Mouse (Mus musculus): Measurements from ENCODE around the gene Ola1. TPM values are rescaled to one million over a fixed set of nuclear protein-coding genes. Genes with fewer than 3 reads are reported as not detected.

The Ola1 gene
- total and polyA plus RNA-seq, 3 experiments, result 114 to 182 (median 175) TPM

DNA sequence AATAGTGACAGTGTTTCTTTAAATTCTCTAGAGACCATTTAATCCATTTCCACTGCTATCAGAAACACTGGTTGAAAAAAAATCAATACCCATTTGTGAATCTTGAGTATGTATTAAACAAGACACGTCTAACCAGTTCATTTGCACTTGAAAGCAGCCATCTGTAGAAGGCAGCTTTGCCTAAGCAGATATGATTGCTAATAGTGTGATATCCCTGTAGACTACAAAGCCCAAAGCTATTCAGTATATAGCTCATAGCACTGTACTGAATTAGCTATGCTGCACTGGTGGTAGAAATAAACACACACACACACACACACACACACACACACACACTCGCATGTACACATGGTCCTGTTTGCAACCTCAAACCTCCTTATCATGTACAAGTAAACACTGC lies 123.4 kb downstream of the Ola1 start:
- TF ChIP-seq UBTF (IDR thresholded peaks at IDR 0.05; ENCODE audit: low read depth, low read length) (no peak), MYC (IDR thresholded peaks at IDR 0.05; ENCODE audit: low read depth, low read length) (no peak), CTCF (conservative IDR thresholded peaks at IDR 0.05 in 1 of 2, IDR thresholded peaks at IDR 0.05 in 1 of 2; ENCODE audit: low read depth in 2 of 2, low read length in 2 of 2) (no peak), RAD21 (IDR thresholded peaks at IDR 0.05; ENCODE audit: low read depth, low read length) (no peak), EP300 (IDR thresholded peaks at IDR 0.05; ENCODE audit: low read length) (no peak), ETS1 (conservative IDR thresholded peaks at IDR 0.05; ENCODE audit: low read depth, low read length) (no peak), TCF12 (IDR thresholded peaks at IDR 0.05; ENCODE audit: low read depth, low read length) (no peak)
- H3K27me3 ChIP-seq (replicated peaks), result no peaks in the 10 kb centered on the region
- peaks cover 0 to 22% of the 10 kb centered on the region in 2 experiments; a peak in 2 of 4 replicates for H3K4me1 ChIP-seq (ENCODE audit: control insufficient read depth in 1 of 2, insufficient read depth in 2 of 2)
- no peak overlapping the region for H3K4me3 ChIP-seq (replicated peaks in 1 of 3; ENCODE audit: low read depth in 2 of 3, low read length in 2 of 3, poor library complexity in 1 of 3)
- H3K9me3 ChIP-seq (replicated peaks; ENCODE audit: low read length), result no peaks in the 10 kb centered on the region
- no peak overlapping the region for H3K27ac ChIP-seq (ENCODE audit: insufficient read depth, low read depth)
- no peak overlapping the region for H3K4me2 ChIP-seq (ENCODE audit: insufficient read depth, low read depth, poor library complexity, severe bottlenecking)
- H3K36me3 ChIP-seq (replicated peaks in 1 of 2; ENCODE audit: control insufficient read depth in 1 of 2, insufficient read depth in 1 of 2, low read length in 1 of 2), result peaks cover 17 to 40% of the 10 kb centered on the region in 2 experiments
- H3K9ac ChIP-seq (ENCODE audit: insufficient read depth, low read depth), result no peak overlapping the region
- dilution Hi-C loops (cut with MboI; ENCODE audit: extremely low pct_ligation_motif_present, extremely low pct_unique_long_range_greater_than_20kb, low sequenced_read_pairs) (no loop called here), in situ Hi-C loops (cut with MboI; ENCODE audit: low pct_ligation_motif_present, low pct_unique_long_range_greater_than_20kb, low sequenced_read_pairs) (no loop called here)
- H3K79me2 ChIP-seq (replicated peaks; ENCODE audit: control insufficient read depth, extremely low read depth, insufficient read depth, poor library complexity, severe bottlenecking), result no peaks in the 10 kb centered on the region
- no peak for DNase-seq (ENCODE audit: extremely low read depth)

DNA sequence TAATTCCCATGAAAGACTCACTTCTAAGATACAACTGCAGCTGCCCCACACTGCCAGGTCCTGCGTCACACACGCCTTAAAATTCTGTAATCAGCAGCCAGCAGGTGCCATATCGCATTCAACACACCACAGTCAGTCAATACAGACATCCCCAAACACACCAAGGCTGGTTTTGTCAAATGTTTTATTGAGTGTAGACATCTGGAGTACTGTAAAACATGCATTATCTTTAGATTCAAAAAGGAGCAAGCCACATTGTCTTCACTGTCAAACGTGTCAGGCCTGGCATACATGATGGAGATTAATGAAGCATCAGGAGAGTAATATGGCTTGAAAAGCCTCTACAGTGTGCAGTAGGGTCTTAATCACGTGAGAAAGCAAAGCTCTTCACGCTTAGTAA lies 125.7 kb downstream of the Ola1 start:
- Histone ChIP-seq H3K9me3 (replicated peaks; ENCODE audit: low read length) (no peaks in the 10 kb centered on the region), H3K27me3 (replicated peaks) (no peaks in the 10 kb centered on the region), H3K4me2 (ENCODE audit: insufficient read depth, low read depth, poor library complexity, severe bottlenecking) (no peak overlapping the region), H3K79me2 (replicated peaks; ENCODE audit: control insufficient read depth, extremely low read depth, insufficient read depth, poor library complexity, severe bottlenecking) (no peaks in the 10 kb centered on the region), H3K36me3 (replicated peaks in 1 of 2; ENCODE audit: control insufficient read depth in 1 of 2, insufficient read depth in 1 of 2, low read length in 1 of 2) (peaks cover 17 to 46% of the 10 kb centered on the region in 2 experiments), H3K27ac (ENCODE audit: insufficient read depth, low read depth) (no peak overlapping the region), H3K4me1 (ENCODE audit: control insufficient read depth in 1 of 2, insufficient read depth in 2 of 2) (peaks cover 0 to 12% of the 10 kb centered on the region in 2 experiments; a peak in 2 of 4 replicates), H3K4me3 (replicated peaks in 1 of 3; ENCODE audit: low read depth in 2 of 3, low read length in 2 of 3, poor library complexity in 1 of 3) (no peak overlapping the region), H3K9ac (ENCODE audit: insufficient read depth, low read depth) (no peak overlapping the region)
- dilution Hi-C loops (cut with MboI; ENCODE audit: extremely low pct_ligation_motif_present, extremely low pct_unique_long_range_greater_than_20kb, low sequenced_read_pairs), result no loop called here
- in situ Hi-C loops (cut with MboI; ENCODE audit: low pct_ligation_motif_present, low pct_unique_long_range_greater_than_20kb, low sequenced_read_pairs), result no loop called here
- no peak for DNase-seq (ENCODE audit: extremely low read depth)
- TF ChIP-seq UBTF (IDR thresholded peaks at IDR 0.05; ENCODE audit: low read depth, low read length) (no peak), ETS1 (conservative IDR thresholded peaks at IDR 0.05; ENCODE audit: low read depth, low read length) (no peak), CHD1 (IDR thresholded peaks at IDR 0.05; ENCODE audit: low read depth, low read length) (no peak), MAX (IDR thresholded peaks at IDR 0.05; ENCODE audit: low read length) (no peak)

DNA sequence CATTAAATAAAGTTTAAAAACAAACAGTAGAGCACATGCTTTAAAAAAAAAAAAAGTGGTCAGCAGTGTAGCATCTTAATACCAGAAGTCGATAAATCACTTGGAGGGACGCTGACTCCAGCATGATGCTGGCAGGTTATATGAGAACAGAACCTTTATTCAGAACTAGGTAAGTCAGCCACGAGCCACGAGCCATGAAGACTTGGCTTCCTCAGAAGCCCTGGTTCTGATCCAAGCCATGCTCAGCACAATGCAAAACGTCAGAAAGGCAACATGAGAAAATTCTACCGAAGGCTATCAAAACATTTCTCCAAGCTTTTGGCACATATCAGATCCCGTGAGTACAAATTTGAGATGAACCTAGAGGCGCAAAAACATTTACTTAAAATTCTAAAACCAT lies 127.4 kb downstream of the Ola1 start:
- TF ChIP-seq TBP (conservative IDR thresholded peaks at IDR 0.05; ENCODE audit: low read depth, low read length) (no peak), ZNF384 (IDR thresholded peaks at IDR 0.05; ENCODE audit: low read depth, low read length) (no peak), POLR2AphosphoS2 (IDR thresholded peaks at IDR 0.05; ENCODE audit: low read depth, low read length) (no peak), ZMIZ1 (IDR thresholded peaks at IDR 0.05; ENCODE audit: low read depth, low read length) (no peak), CTCF (conservative IDR thresholded peaks at IDR 0.05 in 1 of 2, IDR thresholded peaks at IDR 0.05 in 1 of 2; ENCODE audit: low read depth in 2 of 2, low read length in 2 of 2) (no peak), ZKSCAN1 (IDR thresholded peaks at IDR 0.05; ENCODE audit: borderline replicate concordance, low read depth, low read length) (no peak), PAX5 (IDR thresholded peaks at IDR 0.05; ENCODE audit: low read length) (no peak), MAZ (IDR thresholded peaks at IDR 0.05; ENCODE audit: low read depth, low read length) (no peak), POLR2A (IDR thresholded peaks at IDR 0.05; ENCODE audit: low read depth, low read length) (no peak), JUN (IDR thresholded peaks at IDR 0.05; ENCODE audit: insufficient read depth, low read depth, low read length) (no peak), CHD1 (IDR thresholded peaks at IDR 0.05; ENCODE audit: low read depth, low read length) (no peak), MXI1 (IDR thresholded peaks at IDR 0.05; ENCODE audit: low read depth, low read length) (no peak), GABPA (IDR thresholded peaks at IDR 0.05; ENCODE audit: insufficient replicate concordance, low read depth, low read length) (no peak), JUND (conservative IDR thresholded peaks at IDR 0.05; ENCODE audit: low read depth, low read length) (no peak), TCF12 (IDR thresholded peaks at IDR 0.05; ENCODE audit: low read depth, low read length) (no peak), NELFE (IDR thresholded peaks at IDR 0.05; ENCODE audit: low read depth, low read length) (no peak), UBTF (IDR thresholded peaks at IDR 0.05; ENCODE audit: low read depth, low read length) (no peak), ZC3H11A (IDR thresholded peaks at IDR 0.05; ENCODE audit: low read depth, low read length) (no peak), RAD21 (IDR thresholded peaks at IDR 0.05; ENCODE audit: low read depth, low read length) (no peak)
- Histone ChIP-seq H3K36me3 (replicated peaks in 1 of 2; ENCODE audit: control insufficient read depth in 1 of 2, insufficient read depth in 1 of 2, low read length in 1 of 2) (peaks cover 17 to 40% of the 10 kb centered on the region in 2 experiments), H3K4me2 (ENCODE audit: insufficient read depth, low read depth, poor library complexity, severe bottlenecking) (no peak overlapping the region), H3K4me1 (ENCODE audit: control insufficient read depth in 1 of 2, insufficient read depth in 2 of 2) (peaks cover 2 to 6% of the 10 kb centered on the region in 2 experiments; a peak in 3 of 4 replicates), H3K79me2 (replicated peaks; ENCODE audit: control insufficient read depth, extremely low read depth, insufficient read depth, poor library complexity, severe bottlenecking) (no peaks in the 10 kb centered on the region), H3K9ac (ENCODE audit: insufficient read depth, low read depth) (no peak overlapping the region), H3K27me3 (replicated peaks) (no peaks in the 10 kb centered on the region), H3K27ac (ENCODE audit: insufficient read depth, low read depth) (no peak overlapping the region), H3K9me3 (replicated peaks; ENCODE audit: low read length) (no peaks in the 10 kb centered on the region), H3K4me3 (replicated peaks in 1 of 3; ENCODE audit: low read depth in 2 of 3, low read length in 2 of 3, poor library complexity in 1 of 3) (no peak overlapping the region)
- no peak for DNase-seq (ENCODE audit: extremely low read depth)
- in situ Hi-C loops (cut with MboI; ENCODE audit: low pct_ligation_motif_present, low pct_unique_long_range_greater_than_20kb, low sequenced_read_pairs), result no loop called here
- dilution Hi-C loops (cut with MboI; ENCODE audit: extremely low pct_ligation_motif_present, extremely low pct_unique_long_range_greater_than_20kb, low sequenced_read_pairs), result no loop called here

Measured in CH12.LX (cell line).